Mouse (Mus musculus) left cerebral cortex, adult 9 months (tissue): ENCODE results near the gene Cdk5r1.
A peak's percentile ranks its signal among the peaks of the same experiment; 100 is the strongest.

Source experiments
- DNase-seq, 2 experiments: peaks; one replicate each; pipeline ENCODE4 v3.0.0; 2022; ENCODE audit warnings: low spot score in 2 of 2

Gene Cdk5r1

DNA sequence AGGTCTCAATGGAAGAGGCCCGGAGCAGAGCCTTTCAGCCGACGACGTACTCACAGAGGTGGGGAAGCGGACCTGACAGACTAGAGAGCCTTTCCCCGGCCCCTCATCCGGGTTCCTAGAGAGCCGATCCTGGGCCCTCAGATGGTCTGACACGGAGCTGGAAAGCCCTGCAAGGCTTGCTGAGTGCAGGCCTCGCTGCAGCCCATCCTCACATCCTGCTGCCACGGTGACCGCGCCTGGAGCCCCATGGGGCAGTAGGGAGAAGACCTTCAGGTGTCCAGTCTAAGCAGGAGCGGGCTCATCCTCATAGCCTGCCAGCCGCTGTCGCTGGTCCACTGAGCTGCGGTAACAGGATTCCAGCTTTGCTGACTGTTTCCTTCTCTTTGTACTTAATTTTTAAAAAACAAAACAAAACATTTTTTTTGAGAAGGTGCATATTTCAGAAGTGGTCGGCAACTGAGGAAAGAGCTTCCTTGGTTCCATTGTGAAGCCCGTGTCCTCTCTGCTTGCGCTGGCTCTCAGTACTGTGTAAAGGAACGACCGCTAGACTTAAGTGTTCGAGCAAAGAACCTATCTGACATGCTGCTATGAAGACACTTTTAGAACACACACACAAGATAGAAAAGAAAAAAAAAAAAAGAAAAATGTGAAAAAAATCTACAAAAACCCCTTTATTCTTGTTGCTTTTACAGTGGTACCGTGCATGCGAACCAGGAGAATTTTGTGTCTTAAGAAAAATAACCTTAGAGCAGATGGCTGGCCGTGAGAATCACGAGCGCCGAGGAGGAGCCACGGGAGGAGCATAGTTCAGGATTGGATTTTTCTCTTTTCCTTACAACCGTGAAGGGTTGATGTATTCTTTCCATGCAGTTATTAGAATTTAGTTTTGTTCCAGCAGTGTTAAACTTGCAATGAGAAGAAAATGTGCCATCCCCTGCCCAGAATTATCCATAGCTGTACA, 3.4 kb downstream of the Cdk5r1 start:
- DNase-seq, result no peak

DNA sequence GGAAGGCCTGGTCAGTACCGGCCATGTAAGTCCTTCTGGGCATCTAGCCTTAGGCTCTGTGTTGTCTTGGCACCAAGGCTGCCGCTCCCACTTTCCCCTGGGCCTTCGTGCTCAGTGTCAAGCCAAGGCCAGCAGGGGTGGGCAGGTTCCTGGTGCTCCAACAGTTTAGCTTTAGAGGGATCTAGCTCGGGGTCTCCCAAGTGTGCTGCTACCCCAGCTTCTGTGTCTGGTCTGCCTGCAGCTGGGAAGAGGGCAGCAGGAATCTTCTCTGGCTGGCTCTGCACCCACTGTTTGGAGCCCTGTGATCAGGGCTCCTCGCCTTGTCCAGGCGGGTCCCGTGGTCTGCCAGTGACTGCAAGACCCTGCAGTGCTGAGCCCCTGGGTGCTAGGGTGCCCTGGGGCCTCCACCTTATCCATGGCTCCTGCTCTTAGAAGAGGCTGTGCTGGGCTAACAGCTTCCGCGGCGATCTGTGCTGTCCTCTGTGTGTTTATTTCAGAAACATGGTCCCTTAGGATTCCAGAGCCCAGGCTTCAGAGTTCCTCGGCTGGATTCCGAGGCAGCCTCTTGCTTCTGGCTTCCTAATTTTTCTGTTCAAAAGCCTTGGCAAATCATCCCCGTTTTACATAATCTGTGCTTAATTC, 4.7 kb downstream of the Cdk5r1 start:
- no peak for DNase-seq

DNA sequence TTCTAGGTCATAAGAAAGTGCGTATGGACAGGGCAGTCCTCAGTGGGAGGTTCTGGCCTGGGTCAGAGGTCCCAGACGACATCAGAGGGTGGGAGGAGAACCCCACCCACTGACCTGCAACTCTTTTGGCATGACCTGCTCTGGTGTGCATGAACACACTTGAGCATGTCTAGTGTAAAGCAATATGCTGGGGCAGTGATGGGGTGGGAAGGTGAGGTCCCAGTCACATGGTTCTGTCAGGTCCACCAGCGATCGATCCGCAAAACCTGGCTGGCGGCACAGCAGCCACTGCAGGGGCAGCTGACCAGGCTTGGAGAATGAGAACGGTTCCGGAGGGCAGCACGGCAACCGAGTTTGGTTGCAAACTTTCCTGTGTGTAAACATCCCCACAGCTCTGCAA, 5.5 kb downstream of the Cdk5r1 start:
- no peak for DNase-seq

DNA sequence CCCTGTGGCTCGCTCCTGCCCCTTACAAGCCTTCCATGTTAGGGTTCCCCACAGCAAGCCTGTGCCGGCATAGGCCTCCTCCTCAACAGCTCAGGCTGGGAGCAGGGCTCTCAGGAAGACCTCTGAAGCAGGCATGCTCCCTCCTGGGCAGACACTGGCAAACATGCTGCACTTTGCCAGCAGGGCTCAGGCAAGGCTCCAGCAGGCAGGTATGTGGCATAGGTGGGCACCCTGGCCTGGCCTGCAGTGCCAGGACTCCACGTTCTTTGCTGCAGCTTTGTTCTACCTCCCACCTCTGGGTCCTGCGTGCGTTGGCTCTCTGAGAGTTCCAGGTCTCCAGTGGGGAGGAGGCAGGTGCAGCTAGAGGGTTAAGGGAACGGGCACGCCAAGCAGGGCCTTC, 6.1 kb downstream of the Cdk5r1 start:
- DNase-seq, result no peak

DNA sequence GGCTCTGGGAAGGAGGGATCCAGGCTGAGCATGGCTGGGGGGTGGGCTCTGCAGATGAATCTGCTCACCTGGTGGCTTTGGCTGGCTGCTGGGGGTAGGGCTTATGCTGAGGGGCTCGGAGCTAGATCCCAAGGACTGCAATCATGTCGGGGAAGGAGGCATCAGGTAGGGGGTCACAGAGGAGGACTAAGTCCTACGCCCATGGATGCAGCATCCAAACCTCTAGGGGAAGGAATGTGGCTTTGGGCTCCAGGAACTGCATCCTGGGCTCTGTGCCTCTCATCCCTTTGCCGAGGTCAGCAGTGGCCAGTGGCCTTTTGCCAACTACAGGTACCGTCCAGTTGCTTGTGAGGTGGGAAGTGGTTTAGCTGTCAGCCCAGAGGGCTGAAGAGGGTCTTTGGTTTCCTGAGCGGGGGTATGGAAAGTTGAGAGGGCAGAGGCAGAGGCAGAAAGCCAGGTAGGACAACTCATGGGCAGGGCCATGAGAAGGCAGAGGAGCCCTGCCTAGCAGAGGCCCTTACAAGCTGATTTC, 6.8 kb downstream of the Cdk5r1 start:
- DNase-seq, result no peak

DNA sequence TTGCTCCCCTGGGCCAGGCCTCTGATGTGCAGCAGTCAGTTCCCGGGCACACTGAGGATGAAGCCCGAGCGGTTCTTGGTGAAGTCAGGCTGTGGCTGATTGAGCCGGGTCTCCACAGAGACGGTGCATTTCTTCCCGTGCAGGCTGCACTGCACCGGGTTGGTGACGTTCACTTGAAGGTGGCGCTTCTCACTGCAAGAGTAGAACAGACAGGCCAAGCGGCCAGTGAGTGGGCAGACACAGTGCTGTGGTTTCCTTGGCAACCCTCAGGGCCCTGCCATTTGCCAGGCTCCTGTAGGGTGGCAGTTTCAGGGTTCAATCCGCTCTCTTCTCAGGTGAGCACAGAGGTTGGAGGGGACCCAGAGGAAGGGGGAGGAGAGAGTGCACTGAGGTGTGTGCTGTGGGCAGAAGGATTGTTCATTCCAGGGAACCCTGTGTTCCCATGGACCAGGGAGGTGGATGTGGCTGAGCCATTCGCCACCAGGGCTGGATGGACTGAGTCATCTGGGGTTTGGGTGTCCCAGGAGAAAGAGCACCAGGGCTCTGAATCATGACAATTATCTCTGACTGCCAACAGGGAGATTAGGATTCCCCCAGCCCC, 7.5 kb downstream of the Cdk5r1 start:
- peak; percentile 86 for DNase-seq

DNA sequence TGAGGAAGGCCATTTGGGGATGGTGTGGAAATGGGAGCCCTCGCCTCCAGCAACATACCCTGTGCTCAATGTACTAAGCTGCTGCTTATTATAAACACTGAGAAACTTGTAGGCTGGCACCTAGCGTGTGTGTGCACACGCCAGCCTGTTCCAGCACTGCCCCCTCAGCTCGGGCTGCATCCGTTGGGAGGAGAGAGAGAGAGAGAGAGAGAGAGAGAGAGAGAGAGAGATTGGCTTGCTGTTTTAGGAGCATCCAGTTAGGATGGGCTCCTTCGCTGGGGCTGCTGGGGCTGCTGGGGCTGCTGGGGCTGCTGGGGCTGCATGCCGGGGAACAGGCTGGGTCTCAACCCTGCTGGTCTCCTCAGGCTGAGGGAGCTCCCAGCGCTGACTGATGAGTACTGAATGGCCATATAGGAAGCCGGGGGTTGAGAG, 8.3 kb downstream of the Cdk5r1 start:
- no peak for DNase-seq

DNA sequence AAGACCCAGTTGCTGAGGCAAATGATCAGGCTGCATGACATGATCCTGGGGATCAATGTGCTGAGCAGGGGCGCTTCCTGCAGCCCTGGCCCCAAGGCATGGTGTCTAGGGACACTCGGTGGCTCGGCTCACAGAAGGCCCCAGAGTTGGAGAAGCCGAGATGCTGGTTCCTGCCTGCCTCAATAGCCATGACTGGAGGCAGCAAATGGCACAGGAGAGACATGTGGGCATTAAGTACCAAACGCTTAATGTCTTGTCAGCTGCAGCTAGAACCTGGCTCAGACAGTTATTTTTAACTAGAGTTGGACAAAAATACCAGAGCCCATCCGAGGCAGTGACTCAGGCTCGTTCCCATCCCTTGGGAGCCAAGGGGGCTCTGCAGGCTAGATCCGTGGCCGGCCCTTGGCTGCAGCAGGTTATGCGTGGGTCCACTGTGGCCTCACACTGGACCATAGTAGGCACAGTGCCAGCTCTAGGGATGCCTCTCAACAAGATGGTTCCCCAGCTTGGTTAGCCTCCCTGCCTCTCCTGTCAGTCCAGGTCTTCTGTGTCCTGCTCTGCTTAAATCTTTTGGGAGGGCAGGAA, 8.9 kb downstream of the Cdk5r1 start:
- DNase-seq, result no peak

DNA sequence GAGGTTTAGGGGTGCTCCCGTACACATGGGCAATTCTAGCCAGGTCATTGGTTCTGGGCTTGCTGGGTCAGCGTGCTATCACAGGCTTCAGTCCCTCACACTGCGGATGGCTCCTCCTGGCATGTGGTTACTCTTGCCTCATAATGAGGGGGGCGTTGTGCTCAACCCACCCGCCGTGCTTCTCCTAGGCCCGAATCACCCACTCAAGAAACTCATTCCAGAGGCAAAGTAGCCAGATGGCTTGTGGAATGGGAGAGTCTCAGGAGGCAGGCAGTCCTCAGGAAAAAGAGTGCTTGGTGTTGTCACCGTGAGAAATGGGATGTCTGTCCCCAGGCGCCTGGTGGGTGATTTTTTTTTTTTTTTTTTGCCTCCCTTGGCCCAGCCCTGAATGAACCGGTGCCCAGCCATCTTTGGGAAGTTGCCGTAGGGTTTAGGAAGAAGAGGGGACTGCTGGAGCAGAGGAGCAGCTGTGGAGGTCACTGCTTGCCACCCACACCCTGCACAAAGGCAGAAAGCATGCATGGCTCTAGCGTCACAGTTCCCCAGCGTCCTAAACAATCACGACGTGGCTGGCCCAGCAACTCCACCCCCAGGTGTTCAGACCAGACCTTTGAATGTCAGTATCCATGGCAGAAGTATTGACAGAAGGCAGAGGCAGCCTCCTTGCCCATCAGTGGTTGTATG, 11.2 kb downstream of the Cdk5r1 start:
- DNase-seq, result no peak

DNA sequence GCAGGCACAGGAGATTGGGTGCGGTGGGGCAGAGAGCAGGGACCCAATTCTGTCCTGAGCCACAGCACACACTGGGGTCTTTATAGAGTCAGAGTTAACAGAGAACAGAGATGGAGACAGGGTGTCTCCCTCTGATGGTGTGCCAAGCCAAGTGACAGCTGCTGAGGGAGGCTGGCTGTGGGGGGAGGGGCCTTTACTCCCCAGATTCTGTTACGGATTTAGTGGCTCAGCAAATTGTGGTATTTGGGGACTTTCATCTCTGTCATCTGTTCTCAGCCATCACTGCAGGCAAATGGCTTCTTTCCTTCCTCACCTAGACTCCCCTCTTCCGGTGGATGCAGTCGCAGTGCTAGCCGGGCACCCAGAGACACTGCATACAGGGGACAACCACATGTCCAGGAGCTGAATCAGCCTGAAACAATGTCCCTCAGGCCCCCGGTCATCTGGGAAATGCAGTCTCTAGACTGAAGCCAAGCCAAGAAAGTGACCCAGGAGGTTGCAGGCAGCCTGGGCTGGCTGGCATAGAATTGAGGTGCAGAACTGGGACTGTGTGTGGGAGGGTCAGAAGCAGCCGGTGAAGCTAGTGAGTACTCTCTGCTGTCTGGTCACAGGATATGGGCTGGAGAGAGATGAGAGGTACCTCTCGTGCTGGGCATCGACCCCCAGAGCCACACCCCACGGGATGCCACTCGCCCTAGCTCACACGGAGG, 12.5 kb downstream of the Cdk5r1 start:
- no peak for DNase-seq

DNA sequence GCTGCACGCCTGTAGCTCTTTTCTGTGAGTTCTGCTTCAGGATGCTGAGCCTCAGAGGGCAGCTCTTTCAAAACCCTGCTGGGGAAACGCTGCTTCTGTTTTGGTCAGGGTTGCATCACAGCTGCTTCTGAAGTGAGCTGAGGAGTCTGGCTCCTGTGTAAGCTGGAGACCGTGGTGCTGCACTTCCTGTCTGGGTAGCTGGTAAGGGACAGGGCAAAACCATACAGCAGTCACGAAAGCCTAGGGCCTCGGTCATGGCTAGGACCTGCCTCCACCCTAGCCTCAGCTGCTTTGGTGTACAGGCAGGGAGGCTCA, 13.0 kb downstream of the Cdk5r1 start:
- no peak for DNase-seq

DNA sequence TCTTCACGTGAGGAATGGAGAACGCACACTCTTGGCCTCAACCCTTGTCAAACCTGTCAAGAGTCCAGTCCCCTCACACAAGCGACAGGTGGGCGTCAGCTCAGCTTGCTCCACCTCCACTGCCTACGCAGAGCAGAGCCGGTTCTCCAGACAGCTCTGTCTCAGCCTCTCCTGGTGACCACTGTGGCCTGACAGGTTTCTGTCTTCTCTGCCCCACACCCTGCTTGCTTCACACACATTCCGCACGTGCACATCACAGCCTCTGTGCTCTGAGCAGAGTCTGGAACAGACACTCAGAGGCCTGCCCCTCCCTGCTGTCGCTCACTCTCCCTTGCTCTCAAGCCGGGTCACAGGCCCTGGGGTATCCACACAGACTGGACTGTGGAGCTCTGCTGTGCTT, 14.0 kb downstream of the Cdk5r1 start:
- no peak for DNase-seq

DNA sequence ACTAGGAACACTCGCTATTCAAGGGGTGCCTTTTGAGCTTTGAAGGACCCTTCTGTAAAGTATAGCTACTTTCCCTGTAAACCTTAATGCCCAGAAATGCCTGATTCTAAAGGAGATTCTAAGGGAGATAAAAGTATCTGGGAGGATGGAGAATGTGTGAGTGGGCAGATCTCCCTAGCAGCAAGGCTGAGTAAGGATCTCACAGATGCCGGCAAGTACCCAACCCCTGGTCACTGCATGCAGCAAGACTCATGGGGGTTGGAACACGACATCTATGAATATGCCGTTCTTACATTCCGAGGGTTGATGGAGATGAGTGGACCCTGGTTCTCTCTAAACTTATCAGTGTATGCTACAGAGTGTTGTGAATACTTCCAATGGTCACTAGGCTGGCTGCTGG, 16.4 kb downstream of the Cdk5r1 start:
- no peak for DNase-seq

DNA sequence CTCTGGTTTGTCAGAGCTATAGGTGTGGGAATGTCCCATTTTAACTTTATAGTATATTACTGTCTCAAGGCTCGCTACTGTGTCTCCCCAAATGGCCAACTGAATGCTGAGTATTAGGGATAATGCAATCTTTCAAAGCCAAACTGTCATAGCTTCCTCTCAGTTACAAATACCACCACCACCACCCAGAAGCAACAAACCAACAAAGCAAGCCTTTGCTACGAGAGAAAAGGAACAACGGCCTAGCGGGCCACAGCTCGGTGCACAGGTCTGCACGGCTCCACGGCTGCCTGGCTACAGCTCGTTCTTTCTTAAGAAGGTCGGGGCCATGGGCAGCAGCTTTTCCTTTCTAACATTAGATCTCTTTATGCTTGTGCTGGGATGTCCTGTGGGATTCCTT, 18.0 kb downstream of the Cdk5r1 start:
- DNase-seq, result no peak

DNA sequence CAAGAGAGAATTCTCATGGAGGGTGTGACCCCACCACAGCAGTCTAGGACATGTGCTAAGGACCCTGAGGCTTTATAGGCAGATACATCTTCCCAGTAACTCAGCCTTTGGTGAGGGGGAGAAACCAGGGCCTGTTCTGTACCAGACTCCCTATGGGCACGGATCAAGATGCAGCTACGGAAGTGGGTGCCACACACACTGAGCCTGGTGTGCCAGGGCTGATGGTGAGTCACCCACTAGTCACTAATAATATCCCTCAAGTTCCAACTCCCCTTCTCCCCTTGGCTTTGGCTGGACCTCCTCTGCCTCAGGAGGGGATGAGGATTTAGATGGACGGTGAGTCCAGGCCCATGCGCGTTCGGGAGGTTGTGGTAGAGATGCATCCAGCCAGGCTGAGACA, 19.1 kb downstream of the Cdk5r1 start:
- no peak for DNase-seq

DNA sequence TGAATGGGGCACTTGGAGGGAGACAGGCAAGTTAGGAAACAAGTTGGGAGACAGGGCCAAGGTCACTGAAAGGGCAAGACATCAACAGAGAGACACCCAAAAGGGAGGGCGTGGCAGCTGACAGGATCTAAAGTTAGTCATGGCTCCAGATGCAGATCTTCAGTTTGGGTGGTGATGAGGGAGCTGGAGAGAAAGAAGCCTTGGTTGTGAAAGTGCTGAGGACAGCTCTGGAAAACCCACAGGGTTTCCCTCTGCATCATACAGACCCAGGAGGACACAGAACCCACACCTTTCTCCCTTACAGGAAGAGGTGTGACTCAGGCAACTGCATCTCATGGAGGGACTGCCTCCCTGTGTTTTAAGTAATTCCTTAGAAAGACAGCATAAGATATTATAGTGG, 19.8 kb downstream of the Cdk5r1 start:
- no peak for DNase-seq

DNA sequence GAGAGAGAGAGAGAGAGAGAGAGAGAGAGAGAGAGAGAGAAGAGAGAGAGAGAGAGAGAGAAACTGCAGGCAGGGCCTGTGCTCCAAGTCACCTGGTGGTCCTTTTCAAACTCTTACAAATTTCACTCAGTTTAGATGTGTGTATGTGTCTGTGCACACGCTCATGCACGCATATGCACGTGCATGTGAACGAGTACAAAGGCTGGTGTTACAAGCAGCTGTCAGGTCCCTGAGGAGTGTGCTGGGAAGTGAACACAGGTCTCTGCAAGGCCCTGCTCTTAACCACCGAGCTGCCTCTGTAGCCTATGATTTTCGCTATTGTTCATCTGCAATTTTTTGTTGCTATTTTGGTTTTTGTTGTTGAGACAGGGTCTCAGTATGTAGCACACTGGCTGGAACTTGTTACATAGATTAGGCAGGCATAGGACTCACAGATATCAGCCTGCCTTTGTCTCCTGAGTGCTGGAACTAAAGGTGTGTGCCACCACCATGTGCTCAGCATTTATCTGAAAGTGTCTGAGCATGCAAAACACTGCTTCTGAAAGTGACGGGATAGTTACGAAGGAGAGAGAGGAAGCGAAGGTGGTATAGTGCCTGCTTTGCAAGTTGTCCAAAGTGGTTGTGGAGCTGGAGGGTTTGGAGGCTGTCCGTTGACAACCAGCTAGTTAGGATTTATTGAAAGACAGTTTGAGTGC, 20.5 kb downstream of the Cdk5r1 start:
- DNase-seq, result no peak

DNA sequence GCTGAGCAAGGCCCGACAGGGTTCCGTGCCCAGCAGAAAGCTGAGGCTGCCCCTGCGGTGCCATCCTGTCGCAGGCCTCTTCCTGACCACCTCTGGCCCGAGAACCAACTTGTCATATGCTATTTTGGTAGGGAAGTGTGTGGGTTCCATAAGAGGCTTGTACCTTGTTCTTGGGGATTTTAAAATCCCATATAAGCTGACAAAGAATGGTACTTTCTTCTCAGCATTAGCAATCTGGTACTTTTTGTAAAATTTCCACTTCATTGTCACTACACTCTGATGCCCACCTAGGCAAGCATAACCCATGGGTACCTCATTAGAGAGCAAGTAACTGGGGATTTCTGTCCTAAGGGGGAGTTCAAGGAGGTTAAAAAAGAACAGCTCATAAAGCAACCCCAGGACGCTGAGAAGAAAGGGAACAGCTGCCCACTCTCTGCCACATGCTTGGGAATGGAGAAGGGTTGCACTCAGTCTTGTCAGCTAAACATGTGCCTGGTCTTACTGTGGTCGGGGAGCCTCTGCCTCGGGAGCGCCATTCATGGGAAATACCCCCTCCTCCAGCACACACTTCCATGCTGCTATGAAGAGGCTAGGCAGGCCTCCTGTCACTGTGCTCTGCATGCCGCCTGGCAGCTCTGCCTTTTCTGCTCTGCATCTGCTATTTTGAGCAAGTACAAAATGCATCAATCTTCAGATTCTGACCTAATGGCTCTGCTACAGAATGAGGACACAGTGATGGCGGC, 21.7 kb downstream of the Cdk5r1 start:
- DNase-seq, result no peak

DNA sequence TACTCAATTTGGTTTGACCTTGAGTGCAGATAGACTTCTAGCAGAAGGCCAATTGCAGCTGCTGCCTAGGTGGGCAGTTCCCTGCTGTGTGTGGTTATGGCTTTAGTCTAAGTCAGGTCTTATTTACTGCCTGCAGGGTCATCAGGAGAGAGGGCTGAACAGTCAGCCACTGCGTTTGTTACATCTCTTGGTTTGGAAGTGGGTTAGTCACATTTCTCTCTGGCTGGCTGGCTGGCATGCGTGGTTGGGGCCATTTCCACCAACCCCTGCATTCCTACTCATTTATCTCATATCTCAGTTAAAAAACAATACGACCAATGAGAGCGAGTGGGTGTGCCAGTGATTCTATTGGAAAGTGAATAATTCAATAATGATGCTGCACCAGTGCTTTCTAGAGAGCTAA, 22.7 kb downstream of the Cdk5r1 start:
- no peak for DNase-seq

DNA sequence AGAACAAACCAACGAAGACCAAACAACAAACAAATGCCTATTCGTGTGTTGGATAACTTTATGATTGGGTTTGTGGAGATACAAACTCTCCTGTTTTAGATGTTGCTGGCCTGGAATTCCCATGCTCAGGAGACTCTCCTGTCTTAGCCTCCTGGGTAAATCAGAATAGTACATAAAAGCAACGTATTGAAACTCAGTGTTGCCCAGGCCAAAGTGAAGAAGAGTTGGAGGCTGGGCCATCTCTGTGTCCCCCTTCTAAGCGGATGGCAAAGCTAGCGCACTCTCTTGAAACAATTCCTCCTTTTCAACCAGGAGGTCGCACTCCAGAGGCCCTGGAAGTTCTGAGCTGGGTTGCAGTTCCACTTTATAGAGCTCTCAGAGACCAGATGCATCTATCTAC, 26.5 kb downstream of the Cdk5r1 start:
- no peak for DNase-seq
